Mouse (Mus musculus): ENCODE measurements around the gene Dhrs1. TPM values are rescaled to one million over a fixed set of nuclear protein-coding genes. Genes with fewer than 3 reads are reported as not detected.

Dhrs1 gene
- total RNA-seq, 2 experiments from 2014 or later = 93.2 to 94.9 TPM

DNA sequence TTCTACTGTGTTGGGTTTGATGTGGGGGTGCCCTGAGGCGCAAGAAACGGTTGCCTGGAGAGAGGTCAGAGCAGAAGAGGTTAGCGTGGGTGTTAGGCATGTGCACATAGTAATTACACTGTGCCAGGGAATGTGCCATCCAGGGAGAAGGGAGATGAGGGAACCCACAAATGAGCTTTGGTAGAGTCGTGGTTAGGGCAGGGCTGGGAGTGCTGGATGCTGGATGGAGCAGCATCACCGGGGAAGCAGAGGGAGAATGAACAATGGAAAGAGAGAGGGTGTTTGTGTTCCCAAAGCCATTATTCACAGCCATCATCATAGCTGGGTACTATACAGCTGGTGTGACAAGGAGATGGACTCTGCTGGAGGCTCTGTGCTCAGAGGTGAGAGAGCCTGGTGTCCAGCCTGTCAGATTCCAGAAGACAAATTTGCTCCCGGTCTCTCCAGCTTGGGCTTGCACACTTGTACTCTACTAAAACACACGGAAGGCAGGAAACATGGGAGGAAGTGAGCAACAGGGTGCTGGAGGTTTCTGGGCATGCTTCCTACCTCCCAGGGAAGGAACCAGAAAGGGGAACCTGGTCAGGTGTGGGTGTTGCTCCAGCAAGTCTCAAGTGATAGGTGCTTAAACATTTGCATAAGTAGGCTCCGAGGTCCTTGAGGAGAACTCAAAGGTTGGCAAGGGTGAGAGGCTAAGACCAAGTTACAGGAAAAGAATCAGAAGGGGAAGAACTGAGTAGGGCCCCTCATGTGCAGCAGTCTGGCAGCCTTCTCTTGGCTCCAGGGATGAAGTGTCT, 17.4 kb downstream of the Dhrs1 start:
- no peak for DNase-seq (ENCODE audit: extremely low spot score in 1 of 2, low spot score in 2 of 2)
- intact Hi-C loops (cut with DNase I) = no loop called here

DNA sequence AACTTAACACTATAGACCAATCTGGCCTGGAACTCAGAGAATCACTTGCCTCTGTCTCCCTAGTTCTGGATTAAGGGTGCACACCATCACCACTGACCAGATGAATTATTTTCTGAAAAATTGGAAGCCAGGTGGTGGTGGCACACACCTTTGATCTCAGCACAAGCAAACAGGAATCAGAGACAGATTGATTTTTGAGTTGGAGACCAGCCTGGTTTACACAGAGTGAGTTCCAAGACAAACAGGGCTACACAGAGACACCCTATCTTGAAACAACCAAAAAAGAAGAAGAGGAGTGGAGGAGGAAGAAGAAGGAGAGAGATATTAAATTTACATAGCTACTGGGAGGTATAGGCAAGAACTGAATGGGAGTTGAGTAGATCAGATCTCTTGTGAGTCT, 19.2 kb downstream of the Dhrs1 start:
- DNase-seq (ENCODE audit: extremely low spot score in 1 of 2, low spot score in 2 of 2) = no peak
- intact Hi-C loops (cut with DNase I) = no loop called here

DNA sequence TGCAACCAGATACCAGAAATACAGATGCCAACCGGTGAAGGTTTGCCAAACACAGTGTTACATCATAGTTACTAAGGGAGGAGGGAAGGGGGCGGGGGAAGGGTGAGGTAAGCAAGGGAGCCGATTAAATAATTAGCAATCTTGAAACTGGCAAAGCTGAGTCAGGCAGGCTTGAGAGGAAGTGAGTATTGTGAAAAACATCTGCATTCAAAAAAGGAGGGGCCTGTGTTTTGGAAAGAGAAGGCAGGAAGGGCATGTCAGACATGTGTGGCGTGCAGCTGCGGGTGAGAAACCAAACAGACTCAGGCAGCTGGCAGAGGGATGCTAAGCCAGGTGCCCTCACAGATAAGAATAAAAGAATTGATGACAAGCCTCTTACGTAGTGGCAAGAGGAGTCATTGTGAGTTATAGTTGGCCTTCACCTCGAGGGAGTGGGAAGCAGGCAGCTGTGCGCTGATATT, 21.0 kb downstream of the Dhrs1 start:
- DNase-seq (ENCODE audit: extremely low spot score in 1 of 2, low spot score in 2 of 2) = no peak
- intact Hi-C loops (cut with DNase I) = no loop called here

DNA sequence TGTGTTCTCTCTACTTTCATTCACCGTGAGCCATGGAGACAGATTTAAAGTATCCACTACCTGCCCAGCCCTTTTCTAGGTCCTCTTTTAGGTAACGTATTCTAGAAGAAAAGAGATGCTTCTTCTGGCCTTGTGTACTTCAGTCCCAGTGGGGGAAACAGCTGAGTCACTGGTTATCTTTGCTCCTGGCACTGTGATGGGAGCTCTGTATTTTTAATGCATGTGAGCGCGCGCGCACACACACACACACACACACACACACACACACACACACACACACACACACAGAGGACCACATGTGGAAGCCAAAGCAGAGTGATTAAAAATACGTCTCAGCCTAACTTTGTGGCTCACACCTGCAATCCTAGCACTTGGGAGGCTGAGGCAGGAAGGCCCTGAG, 22.1 kb downstream of the Dhrs1 start:
- intact Hi-C loops (cut with DNase I) = no loop called here

DNA sequence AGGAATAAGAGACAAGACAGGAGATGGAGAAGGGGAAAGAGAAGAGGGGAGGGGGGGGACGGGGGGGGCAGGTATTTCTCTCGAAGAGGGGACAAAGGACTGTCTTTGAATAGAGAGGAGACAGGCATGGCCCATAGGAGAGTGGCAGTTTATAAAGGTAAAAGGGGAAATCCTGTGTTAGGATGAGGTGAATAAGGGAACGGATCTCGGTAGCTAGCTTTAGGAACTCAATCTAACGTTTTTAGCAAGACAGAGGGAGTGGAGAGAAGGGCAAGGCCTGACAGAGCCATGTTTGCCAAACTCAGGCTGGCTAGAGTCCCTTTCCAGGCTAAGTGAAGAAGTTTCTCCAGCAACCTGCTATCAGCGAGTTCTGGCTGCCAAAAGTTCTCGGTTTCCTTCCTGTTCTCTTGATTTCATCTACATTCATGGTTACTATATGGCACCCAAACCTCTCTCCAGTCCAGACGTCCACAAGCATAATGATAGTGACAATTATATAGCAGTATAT, 23.0 kb downstream of the Dhrs1 start:
- no peak for DNase-seq (ENCODE audit: extremely low spot score in 1 of 2, low spot score in 2 of 2)

More for the DNA sequence above, 22.1 kb downstream of the Dhrs1 start:
- DNase-seq (ENCODE audit: extremely low spot score in 1 of 2, low spot score in 2 of 2) = no peak

DNA sequence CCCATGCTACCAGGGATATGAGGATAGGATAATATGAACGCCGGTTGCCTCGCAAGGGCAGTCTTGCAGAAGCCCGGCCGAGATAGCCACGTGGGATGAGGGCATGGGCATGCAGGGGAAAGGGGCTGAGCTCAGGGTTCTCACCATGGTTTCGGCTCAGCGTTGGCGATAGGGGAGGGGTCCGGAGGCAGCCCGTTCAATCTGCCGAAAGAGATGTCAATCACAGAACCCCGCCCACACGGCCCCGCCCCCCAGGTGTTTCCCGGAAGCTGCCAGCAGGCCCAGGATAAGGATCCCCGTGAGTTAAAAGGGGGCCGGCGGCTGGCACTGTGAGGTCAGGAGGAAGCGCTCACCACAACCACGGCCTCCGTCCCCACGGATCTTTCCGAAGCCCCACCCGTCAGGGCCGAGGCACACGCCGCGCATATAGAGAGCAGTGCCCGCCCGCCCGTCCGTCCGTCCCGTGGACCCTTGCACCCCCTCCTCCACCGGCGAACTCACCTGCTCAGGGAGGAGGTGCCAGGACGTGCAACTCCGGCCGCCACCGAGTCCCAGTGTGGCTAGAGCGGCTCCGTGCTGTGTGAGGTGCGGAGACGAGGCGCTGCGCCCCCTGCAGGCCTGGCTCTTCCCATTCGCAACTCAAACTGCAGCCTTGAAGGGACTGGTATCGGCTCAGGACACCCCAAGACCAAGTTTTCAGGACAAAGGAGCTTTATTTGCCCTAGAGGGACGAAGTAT, 23.6 kb downstream of the Dhrs1 start, which contains the start of gene Rabggta:
Gene Rabggta, minus strand, starts transcription at position 564 of the 738 bp plus-strand sequence.
- DNase-seq (ENCODE audit: extremely low spot score in 1 of 2, low spot score in 2 of 2) = peak; percentile 89 to 95
- intact Hi-C loops (cut with DNase I) = no loop called here

More for the DNA sequence above, 23.0 kb downstream of the Dhrs1 start:
- intact Hi-C loops (cut with DNase I) = no loop called here

DNA sequence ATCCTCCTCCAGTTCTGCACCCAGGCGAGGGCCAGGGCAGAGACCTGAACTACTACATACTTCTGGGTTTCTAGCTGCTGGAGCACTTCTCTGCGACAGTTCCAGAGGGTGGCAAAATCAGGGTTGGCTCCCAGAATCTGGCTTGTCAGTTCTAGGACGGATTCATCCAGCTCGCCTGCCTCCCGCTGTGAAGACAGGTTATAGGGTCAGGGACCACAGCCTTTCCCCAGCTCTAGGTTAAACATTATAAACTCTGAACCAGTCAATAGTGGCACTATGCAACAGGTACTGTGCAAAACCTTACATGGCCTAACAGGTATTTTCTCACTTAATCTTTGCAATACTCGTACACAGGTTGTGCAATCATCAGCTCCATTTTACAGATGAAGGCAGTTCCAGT, 24.4 kb downstream of the Dhrs1 start:
- intact Hi-C loops (cut with DNase I) = no loop called here
- DNase-seq (ENCODE audit: extremely low spot score in 1 of 2, low spot score in 2 of 2) = no peak

DNA sequence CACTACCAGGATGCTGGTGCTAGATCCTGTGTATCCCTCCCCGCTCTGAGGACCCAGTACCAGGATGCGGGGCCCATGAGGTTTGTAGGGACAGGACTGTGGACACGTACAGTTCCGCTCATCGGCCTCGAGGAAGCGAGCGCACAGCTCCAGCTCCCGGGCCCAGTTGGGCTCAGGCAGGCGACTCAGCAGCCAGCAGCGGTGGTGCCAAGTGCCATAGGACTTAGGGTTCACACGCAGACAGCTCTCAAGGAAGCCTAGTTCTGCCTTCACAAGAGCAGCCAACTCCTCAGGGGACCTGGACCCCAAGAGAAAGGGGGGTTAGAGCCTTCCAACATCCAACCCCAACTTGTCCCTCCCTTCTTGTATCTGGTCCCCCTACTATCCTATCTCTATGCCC, 24.8 kb downstream of the Dhrs1 start:
- intact Hi-C loops (cut with DNase I) = no loop called here
- DNase-seq (ENCODE audit: extremely low spot score in 1 of 2, low spot score in 2 of 2) = no peak

DNA sequence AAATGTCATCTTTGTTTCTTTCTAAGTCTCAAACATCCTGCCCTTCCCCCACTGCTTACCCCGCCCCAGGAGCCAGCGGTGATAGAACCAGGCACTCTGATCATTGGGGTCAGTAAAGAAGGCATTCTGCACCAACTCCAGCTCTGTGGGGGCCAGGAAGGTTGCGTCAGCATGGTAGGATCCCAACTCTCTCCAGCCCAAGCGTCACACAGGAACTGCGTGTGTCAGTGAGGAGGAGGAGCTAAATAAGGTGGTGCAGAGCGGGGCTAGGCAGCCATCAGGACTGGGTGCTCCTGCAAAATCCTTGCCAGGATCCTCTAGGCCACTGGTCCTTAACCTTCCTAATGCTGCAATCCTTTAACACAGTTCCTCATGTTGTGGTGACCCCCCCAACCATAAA, 25.8 kb downstream of the Dhrs1 start:
- no peak for DNase-seq (ENCODE audit: extremely low spot score in 1 of 2, low spot score in 2 of 2)

DNA sequence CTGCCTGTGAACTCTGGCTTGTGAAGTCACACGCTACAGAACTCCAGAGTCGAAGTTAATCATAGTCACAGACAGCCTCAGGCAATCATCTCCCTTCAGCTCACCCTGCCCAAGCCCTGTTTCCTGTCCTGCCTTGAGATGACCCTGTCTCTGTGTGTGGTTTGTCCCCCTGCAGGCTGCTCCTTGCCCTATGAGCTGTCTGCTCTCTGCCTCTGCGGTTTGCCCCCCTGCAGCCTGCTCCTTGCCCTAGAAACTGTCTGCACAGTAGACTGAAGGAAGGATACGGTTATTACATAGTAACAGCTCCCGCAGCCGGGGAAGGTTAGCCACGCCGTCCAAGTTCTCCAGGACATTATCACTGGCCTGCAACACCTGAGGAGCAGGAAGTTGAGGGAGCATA, 28.6 kb downstream of the Dhrs1 start:
- intact Hi-C loops (cut with DNase I) = no loop called here

More for the DNA sequence above, 25.8 kb downstream of the Dhrs1 start:
- intact Hi-C loops (cut with DNase I) = no loop called here

DNA sequence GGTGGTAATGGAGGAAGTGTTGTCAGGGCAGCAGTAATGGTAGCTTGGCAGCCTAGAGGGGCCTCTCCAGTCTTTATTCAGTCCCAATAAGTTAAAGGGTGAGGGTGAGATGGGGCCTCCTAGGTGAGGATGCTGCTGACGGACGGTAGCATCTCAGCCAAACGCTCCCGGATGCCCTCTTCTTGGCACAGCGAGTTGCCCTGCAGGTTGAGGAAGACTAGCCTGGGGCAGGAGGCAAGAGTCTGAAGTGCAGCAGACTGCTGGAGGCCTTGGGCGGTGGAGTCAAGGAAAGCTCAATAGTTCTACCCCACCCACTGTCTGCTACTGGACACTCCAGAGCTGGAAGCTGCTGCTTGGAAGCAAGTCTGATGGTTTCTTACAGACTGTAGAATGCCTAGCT, 29.2 kb downstream of the Dhrs1 start:
- intact Hi-C loops (cut with DNase I) = no loop called here
- no peak for DNase-seq (ENCODE audit: extremely low spot score in 1 of 2, low spot score in 2 of 2)

More for the DNA sequence above, 28.6 kb downstream of the Dhrs1 start:
- no peak for DNase-seq (ENCODE audit: extremely low spot score in 1 of 2, low spot score in 2 of 2)

DNA sequence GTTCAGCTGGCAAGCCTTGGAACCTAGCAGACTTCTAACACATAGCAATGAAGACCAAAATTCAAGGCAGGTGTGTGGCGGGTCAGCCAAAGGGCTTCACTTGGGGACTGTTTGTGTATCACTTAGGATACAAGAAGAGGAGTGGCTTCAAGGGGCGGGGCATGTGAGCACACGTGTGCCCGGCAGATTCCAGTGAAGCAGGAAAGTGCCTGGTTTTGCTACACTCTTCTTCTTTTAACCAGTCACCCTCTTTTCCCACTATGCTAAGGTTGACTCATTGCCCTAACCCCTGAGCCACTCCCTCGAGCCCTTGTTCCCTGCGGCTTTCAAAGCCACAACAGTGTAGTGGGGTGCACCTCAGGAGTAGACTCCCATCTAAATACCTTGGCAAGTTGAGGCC, 30.6 kb downstream of the Dhrs1 start:
- intact Hi-C loops (cut with DNase I) = no loop called here
- DNase-seq (ENCODE audit: extremely low spot score in 1 of 2, low spot score in 2 of 2) = no peak

DNA sequence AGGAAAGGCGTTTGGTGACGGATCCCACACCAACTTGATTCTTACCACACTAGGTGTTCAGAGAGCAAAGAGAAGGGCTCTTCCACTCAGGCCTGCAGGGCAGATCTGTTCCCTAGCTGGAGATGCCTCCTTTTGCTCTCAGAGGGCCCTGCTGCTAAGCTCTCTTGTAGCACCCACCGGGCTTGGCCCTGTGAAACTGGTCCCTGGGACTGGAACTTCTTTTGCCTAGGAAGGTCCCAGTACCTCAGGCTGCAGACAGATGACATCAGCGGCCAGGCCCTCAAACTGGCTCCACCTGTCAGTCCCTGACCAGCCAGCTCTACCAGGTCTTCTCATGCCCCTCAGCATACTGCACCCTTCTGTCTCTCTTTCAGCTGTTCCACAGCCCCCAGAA, 31.8 kb downstream of the Dhrs1 start, which contains the start of gene Tgm1:
Gene Tgm1, minus strand, starts transcription at position 198 of the 394 bp plus-strand sequence.
- DNase-seq (ENCODE audit: extremely low spot score in 1 of 2, low spot score in 2 of 2) = no peak
- intact Hi-C loops (cut with DNase I) = no loop called here

DNA sequence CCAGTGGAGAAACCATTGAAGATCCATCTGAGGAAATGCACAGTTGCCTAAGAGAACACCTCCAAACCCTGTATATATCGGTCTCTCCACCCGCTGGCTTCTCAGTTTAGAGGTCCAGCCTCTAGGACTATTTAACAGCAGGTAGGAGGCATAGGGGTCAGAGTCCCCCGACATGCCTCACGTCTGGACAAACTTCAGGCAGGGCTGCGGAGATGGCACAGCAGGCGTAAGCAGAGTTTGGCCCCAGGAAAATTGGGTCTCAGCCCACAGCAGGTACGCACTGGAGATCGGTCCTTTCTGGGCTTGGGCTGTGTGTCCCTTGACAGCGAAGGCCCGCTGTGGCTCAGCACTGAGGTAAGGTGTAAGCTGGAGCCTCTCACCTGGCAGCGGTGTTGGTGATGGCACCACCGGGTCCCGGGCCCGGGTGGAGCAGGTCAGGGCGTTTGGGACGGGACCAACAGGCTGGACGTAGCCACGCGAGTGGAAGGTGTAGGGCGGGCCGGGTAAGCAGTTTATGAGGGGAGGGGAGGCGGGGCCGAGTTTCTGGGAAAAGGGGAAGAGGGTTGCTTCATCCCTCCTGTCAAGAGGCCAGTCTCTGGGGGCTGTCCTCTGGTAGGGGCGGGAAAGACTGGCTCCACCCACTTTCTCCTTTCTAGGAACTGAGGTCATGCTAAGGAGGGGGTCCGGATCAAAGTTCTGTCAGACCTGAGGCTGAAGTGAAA, 32.3 kb downstream of the Dhrs1 start:
- intact Hi-C loops (cut with DNase I) = no loop called here
- DNase-seq (ENCODE audit: extremely low spot score in 1 of 2, low spot score in 2 of 2) = no peak

DNA sequence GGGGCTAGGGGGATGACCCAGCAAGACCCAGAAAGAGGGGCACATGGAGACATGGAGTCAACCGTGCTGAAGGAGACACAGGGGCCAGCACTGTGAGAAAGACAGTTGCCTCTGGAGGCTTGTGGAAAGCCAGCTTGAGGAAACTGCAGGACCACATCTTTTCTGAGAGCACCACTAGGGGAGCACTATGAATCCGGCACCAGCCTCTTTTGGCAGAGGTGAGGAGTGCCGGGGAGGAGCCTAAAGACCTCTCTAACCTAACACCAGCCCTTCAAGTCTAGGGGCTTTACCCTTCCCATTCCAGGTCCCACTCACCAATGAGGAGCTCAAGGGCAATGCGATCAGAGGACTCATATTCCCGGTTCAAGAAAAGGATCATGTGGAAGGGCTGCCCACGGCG, 33.7 kb downstream of the Dhrs1 start:
- no peak for DNase-seq (ENCODE audit: extremely low spot score in 1 of 2, low spot score in 2 of 2)
- intact Hi-C loops (cut with DNase I) = no loop called here

DNA sequence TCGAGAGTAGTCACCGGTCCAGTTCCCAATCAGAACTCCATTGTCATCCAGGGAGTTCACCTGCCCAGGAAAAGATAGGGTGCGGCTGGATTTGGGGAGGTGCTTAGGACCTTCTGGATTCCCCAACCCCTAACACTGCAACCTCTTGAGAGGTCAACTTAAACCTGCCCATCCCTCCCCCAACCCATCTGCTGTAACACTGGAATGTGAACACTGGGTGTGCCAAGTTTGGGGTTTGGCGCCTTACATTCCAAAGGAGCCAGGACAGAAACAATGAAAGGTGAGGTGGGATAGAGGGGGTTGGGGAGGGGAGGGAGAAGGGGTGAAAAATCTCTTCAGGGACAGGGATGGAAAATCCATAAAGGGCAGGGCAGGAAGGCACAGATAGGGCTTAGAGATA, 36.0 kb downstream of the Dhrs1 start:
- intact Hi-C loops (cut with DNase I) = no loop called here
- no peak for DNase-seq (ENCODE audit: extremely low spot score in 1 of 2, low spot score in 2 of 2)

DNA sequence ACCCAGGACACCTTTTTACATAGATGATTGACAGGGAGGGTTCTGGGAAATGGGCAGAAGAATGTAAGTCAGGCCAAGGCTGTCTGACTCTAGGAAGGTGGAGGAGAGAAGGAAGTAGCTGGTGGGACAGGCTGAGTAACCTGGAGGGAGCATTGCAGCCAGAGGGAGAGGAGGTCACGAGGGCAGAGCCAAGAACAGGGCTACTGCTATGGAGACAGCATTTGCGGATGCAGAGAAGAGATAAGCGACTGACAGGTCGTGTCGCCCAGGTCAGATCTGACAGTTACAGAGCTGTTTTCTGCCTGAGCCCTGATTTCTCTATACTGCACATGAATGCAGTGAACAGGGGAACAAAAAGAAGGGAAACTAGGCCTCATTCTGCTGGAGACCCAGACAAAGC, 38.1 kb downstream of the Dhrs1 start:
- DNase-seq (ENCODE audit: extremely low spot score in 1 of 2, low spot score in 2 of 2) = no peak
- intact Hi-C loops (cut with DNase I) = no loop called here

DNA sequence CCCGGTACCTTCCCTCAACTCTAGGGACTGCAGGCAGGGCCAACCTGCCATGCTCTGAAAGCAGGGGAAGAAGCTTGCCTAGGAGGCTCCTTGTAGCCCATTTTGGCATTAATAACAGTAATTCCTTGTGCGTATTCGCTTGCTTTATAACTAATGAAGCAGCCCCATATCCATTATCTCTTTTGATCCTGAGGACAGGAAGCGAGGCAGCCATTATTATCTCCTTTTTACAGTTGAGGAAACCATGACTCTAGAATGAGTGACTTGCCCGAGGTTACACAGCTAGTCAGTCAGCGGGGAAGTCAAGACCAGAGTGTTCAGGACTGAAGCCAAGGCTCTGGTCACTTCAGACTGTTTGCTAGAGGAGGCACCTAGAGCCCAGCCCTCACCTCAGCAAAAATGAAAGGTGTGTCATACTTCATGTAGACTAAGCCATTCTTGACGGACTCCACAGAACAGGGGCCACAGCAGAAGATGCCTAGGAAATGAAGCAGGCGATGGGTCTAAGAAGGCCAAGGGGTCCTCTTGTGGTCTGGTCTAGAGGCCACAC, 39.4 kb downstream of the Dhrs1 start:
- no peak for DNase-seq (ENCODE audit: extremely low spot score in 1 of 2, low spot score in 2 of 2)
- intact Hi-C loops (cut with DNase I) = no loop called here

DNA sequence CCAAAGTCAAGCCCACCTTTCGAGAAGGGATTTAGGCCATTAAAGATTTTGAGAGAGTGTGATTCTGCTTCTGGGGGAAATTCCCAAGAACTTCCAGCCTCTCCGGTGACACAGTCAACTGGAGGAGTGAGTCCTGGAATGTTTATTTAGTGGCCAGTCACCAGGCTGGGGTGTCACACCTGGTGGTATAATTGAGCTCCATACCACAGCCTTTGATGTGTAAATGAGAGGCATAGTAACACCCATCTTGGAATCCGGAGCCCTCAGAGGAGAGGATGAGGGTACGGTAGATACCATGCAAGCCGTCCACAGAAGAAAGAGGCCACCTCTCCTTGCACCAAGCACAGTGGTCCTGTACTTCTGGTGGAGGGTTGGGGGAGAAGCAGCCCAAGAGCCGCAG, 42.7 kb downstream of the Dhrs1 start:
- intact Hi-C loops (cut with DNase I) = no loop called here
- no peak for DNase-seq (ENCODE audit: extremely low spot score in 1 of 2, low spot score in 2 of 2)
